Mouse (Mus musculus) olfactory bulb, adult 2 months (tissue): Measurements from ENCODE around the gene Gm5414. TPM values are rescaled to one million over a fixed set of nuclear protein-coding genes. Genes with fewer than 3 reads are reported as not detected.

ENCODE experiments used
- H3K27ac ChIP-seq: fragments of 200-500 bp; 2 replicates; pipeline ENCODE4 v1.5.1; 2012; ENCODE audit warnings: low read depth, low read length; ENCODE audit not compliant: insufficient read depth
- H3K4me1 ChIP-seq: fragments of 200-500 bp; 2 replicates; pipeline ENCODE4 v1.6.1; 2012; ENCODE audit warnings: low read length; ENCODE audit not compliant: control insufficient read depth, insufficient read depth
- H3K4me3 ChIP-seq: fragments of 200-500 bp; 2 replicates; pipeline ENCODE4 v1.5.1; 2012; ENCODE audit warnings: mild to moderate bottlenecking, low read depth, low read length, moderate library complexity; ENCODE audit not compliant: insufficient read depth
- CTCF ChIP-seq: fragments of 200-500 bp; IDR thresholded peaks from 2 replicates; pipeline ENCODE4 v1.5.1; 2012; ENCODE audit warnings: low read depth, mild to moderate bottlenecking, low read length, moderate library complexity; ENCODE audit not compliant: insufficient read depth
- POLR2A ChIP-seq: fragments of 200-500 bp; IDR thresholded peaks from 2 replicates; pipeline ENCODE4 v1.6.1; 2012; ENCODE audit warnings: mild to moderate bottlenecking, low read depth, low read length, moderate library complexity; ENCODE audit not compliant: insufficient read depth
- WGBS: fragments of 180-500 bp; shearing (Covaris S2); methylation state at CpG from one replicate; pipeline ENCODE4 v1.1.7; 2018; 5-methylcytosine and 5-hydroxymethylcytosine counted together
- polyA plus RNA-seq: library from polyadenylated mRNA; stranded (reverse); fragments of >200 nt; gene quantifications from 2 replicates; pipeline ENCODE4 v1.2.4, GENCODE M21; 2012; ENCODE audit warnings: low replicate concordance; ENCODE audit not compliant: missing spikeins, insufficient read depth, insufficient read length

The Gm5414 gene
- polyA plus RNA-seq, 1 experiment = not detected

GRCm38 (mm10) chr15:101575506-101575905, 52.5 kb downstream of the Gm5414 start:
- Histone ChIP-seq H3K4me1 (no peaks in the 10 kb centered on the region), H3K4me3 (no peak overlapping the region), H3K27ac (no peak overlapping the region)
- 86% methylated on average over 5 of the region's 5 CpGs for WGBS
- TF ChIP-seq CTCF (no peak), POLR2A (no peak)

Other genes with a start within 250 kb of the Gm5414 start
- not detected in 2 replicates for gene Krt7, start 217.1 kb downstream of the Gm5414 start, polyA plus RNA-seq
- gene Krt87, start 189.4 kb downstream of the Gm5414 start, polyA plus RNA-seq = not detected in 2 replicates
- gene Krt88, start 180.4 kb downstream of the Gm5414 start, polyA plus RNA-seq = not detected in 2 replicates
- not detected in 2 replicates for gene Krt81, start 164.4 kb downstream of the Gm5414 start, polyA plus RNA-seq
- gene Krt86, start 154.7 kb downstream of the Gm5414 start, polyA plus RNA-seq = not detected in 2 replicates
- not detected in 2 replicates for gene Krt83, start 136.7 kb downstream of the Gm5414 start, polyA plus RNA-seq
- gene Gm49425, start 110.9 kb downstream of the Gm5414 start, polyA plus RNA-seq = not detected in 2 replicates
- not detected in 2 replicates for gene Krt84, start 95.4 kb downstream of the Gm5414 start, polyA plus RNA-seq
- gene Krt82, start 77.5 kb downstream of the Gm5414 start, polyA plus RNA-seq = not detected in 2 replicates
- not detected in 2 replicates for gene Krt90, start 65.2 kb downstream of the Gm5414 start, polyA plus RNA-seq
- gene Krt75, start 54.3 kb downstream of the Gm5414 start, polyA plus RNA-seq = not detected in 2 replicates
- gene Gm5478, start 19.2 kb upstream of the Gm5414 start, polyA plus RNA-seq = not detected in 2 replicates
- not detected in 2 replicates for gene Krt6b, start 52.1 kb upstream of the Gm5414 start, polyA plus RNA-seq
- not detected in 2 replicates for gene Krt6a, start 66.1 kb upstream of the Gm5414 start, polyA plus RNA-seq
- not detected in 2 replicates for gene Krt5, start 84.7 kb upstream of the Gm5414 start, polyA plus RNA-seq
- not detected in 2 replicates for gene Krt71, start 114.9 kb upstream of the Gm5414 start, polyA plus RNA-seq
- not detected in 2 replicates for gene Krt72, start 158.3 kb upstream of the Gm5414 start, polyA plus RNA-seq
- gene Krt73, start 174.2 kb upstream of the Gm5414 start, polyA plus RNA-seq = not detected in 2 replicates
- not detected in 2 replicates for gene Krt2, start 190.0 kb upstream of the Gm5414 start, polyA plus RNA-seq
- gene Krt1, start 222.6 kb upstream of the Gm5414 start, polyA plus RNA-seq = not detected in 2 replicates
- not detected in 2 replicates for gene Krt77, start 241.5 kb upstream of the Gm5414 start, polyA plus RNA-seq